Mouse (Mus musculus) thymus, postnatal 4 days (tissue): ENCODE data around the gene 1300017J02Rik.

Experiments
- DNase-seq: peaks from one replicate; pipeline ENCODE4 v3.0.0; 2021

1300017J02Rik gene

GRCm38 (mm10) chr9:103208802-103209423 is 96.0 kb downstream of the 1300017J02Rik start:
- DNase-seq: no peak

GRCm38 (mm10) chr9:103207846-103208245 is 97.0 kb downstream of the 1300017J02Rik start:
- DNase-seq: peak; percentile 76

DNA sequence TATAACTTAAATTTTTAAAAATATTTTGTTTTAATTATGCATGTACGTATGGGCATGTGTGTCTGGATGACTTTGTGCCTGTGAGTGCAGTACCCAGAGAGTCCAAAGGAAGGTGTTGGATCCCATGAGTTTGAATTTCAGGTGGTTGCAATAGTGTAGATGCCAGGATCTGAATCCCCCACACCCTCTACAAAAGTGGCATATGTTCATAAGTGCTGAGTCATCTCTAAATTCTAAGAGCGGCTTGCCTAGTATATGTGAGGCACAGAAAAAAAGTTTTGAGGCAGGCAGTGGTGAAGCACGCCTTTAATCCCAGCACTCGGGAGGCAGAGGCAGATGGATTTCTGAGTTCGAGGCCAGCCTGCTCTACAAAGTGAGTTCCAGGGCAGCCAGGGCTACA is 99.1 kb downstream of the 1300017J02Rik start:
- no peak for DNase-seq

- DNase-seq: peak; percentile 97
These were observed 103.2 kb downstream of the 1300017J02Rik start, which contains the start of gene Srprb for GRCm38 (mm10) chr9:103201561-103202260. TSS of gene Srprb (minus strand) at chr9:103202137.
